In the genomic region with DNA sequence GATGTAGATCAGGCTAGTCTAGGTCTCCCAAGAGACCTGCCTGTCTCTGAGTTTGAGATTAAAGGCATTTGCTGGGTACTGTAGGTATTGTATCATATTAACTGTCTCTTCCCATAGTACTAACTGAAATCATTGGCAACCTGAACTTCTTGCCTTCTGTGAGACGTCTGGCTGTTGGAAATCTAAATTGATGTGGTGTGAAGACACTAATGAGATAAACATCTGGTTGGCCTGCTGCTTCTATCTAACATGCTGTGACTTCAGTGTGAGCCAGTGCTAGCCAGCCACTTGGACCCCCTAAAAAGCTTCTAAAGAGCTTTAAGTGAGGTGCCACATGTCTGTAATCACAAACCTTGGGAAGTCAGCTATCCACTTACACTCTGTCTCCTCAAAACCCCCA, we compare ENCODE assay signal across 11 mouse cellular contexts. TPM values are rescaled to one million over a fixed set of nuclear protein-coding genes. Genes with fewer than 3 reads are reported as not detected.
"Had no signal": no experiment of that assay in that cellular context is flagged by ENCODE, and none has a peak within 500 bp of the region (broad histone marks: within the 10 kb centered on the region; RNA-seq: fewer than 3 reads in every experiment).

No protein-coding gene starts in this region.

- H3K27me3 ChIP-seq: limb, embryonic 15.5 days; liver, embryonic 15.5 days; lung, embryonic 15.5 days; midbrain, embryonic 15.5 days; stomach, embryonic 15.5 days had no signal

- DNase-seq: right cerebral cortex, postnatal 14 days; thymus, postnatal 36 days had no signal

- H3K9ac ChIP-seq: limb, embryonic 15.5 days; liver, embryonic 15.5 days; lung, embryonic 15.5 days; midbrain, embryonic 15.5 days; stomach, embryonic 15.5 days had no signal

- H3K4me2 ChIP-seq: limb, embryonic 15.5 days; liver, embryonic 15.5 days; lung, embryonic 15.5 days; midbrain, embryonic 11.5 days; midbrain, embryonic 15.5 days; stomach, embryonic 15.5 days had no signal

- H3K36me3 ChIP-seq: limb, embryonic 15.5 days; liver, embryonic 15.5 days; lung, embryonic 15.5 days; midbrain, embryonic 15.5 days; stomach, embryonic 15.5 days had no signal

- H3K27ac ChIP-seq: limb, embryonic 15.5 days; liver, embryonic 15.5 days; lung, embryonic 15.5 days; midbrain, embryonic 15.5 days; stomach, embryonic 15.5 days had no signal

- H3K4me3 ChIP-seq: limb, embryonic 15.5 days; liver, embryonic 15.5 days; lung, embryonic 15.5 days; megakaryocyte, embryonic 14.5 days; midbrain, embryonic 15.5 days; stomach, embryonic 15.5 days had no signal

- H3K9me3 ChIP-seq: limb, embryonic 15.5 days; liver, embryonic 15.5 days; lung, embryonic 15.5 days; midbrain, embryonic 15.5 days; stomach, embryonic 15.5 days had no signal

- ATAC-seq: midbrain, embryonic 15.5 days had no signal

- H3K4me1 ChIP-seq: liver, embryonic 15.5 days; stomach, embryonic 15.5 days had no signal

RNA-seq across cellular contexts. Expression of a gene that starts 16.1 kb away (rescaled TPM):
- total RNA-seq: monocyte, adult 5-6 weeks had no signal
- polyA plus RNA-seq: limb, embryonic 15.5 days; liver, embryonic 15.5 days; spleen, adult 2 months had no signal
